Mouse (Mus musculus): ENCODE results near the gene Cstf3.

DNA sequence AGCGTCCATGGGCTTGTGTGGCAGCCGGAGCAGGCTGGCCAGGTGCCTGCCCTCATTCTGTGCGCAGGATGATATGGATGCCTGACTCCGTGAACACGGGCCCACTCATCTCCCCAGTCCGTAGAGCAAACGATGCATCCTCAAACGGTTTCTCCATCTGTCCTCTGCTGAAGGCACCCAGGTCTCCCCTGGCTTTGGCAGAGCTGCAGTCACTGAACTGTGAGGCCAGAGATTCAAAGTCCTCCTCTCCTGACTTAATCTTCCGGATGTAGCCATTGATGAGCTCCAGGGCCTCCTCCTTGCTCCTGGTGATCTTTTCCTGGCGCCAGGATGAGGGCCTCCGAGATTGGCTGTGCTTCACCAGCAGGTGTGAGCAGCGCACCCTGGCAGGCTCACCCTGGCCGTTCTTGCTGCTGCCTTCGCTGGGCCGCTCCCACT, 124.0 kb downstream of the Cstf3 start:
- TF ChIP-seq CTCF (IDR thresholded peaks at IDR 0.05; ENCODE audit: low read depth) (no peak), EP300 (IDR thresholded peaks at IDR 0.05; ENCODE audit: low read depth) (no peak)

Data from heart, postnatal 0 days (tissue).